Mouse (Mus musculus): ENCODE measurements around the gene Olfr1282. TPM values are rescaled to one million over a fixed set of nuclear protein-coding genes. Genes with fewer than 3 reads are reported as not detected.
"Not testable (repeated sequence)": the region's sequence is repeated elsewhere in the genome, so short reads cannot be mapped to it uniquely, and the experiment has no call there.

Olfr1282 gene
- not detected in 2 replicates for total RNA-seq (2012; rRNA removed)

- no peaks in the 10 kb centered on the region for H3K4me1 ChIP-seq (ENCODE audit: control insufficient read depth in 2 of 2, insufficient read depth in 2 of 2, low read length in 2 of 2, poor library complexity in 1 of 2)
- no peaks in the 10 kb centered on the region for H3K36me3 ChIP-seq (ENCODE audit: control insufficient read depth, insufficient read depth, low read length, poor library complexity, severe bottlenecking)
- H3K9me3 ChIP-seq (ENCODE audit: control insufficient read depth, insufficient read depth, low read depth, low read length) = no peaks in the 10 kb centered on the region
- no peak within 1 kb of the TSS for H3K27ac ChIP-seq (ENCODE audit: insufficient read depth, low read depth, low read length, poor library complexity, severe bottlenecking)
- no peak within 1 kb of the TSS for H3K9ac ChIP-seq (ENCODE audit: insufficient read depth, low read depth, low read length, poor library complexity, severe bottlenecking)
- TF ChIP-seq ZC3H11A (IDR thresholded peaks at IDR 0.05; ENCODE audit: borderline replicate concordance, low read depth, low read length) (no peak), CHD2 (IDR thresholded peaks at IDR 0.05; ENCODE audit: low read depth, low read length) (no peak), MAFK (IDR thresholded peaks at IDR 0.05; ENCODE audit: insufficient read depth, low read depth, low read length) (no peak), ZNF384 (IDR thresholded peaks at IDR 0.05; ENCODE audit: low read depth, low read length) (no peak), HCFC1 (IDR thresholded peaks at IDR 0.05; ENCODE audit: borderline replicate concordance, insufficient read depth, low read length) (no peak)
- in situ Hi-C loops (cut with MboI; ENCODE audit: low sequenced_read_pairs in 2 of 2, unreplicated experiment in 2 of 2) = no loop called here
- DNase-seq (ENCODE audit: low read depth, low spot score) = no peak
- no peak within 1 kb of the TSS for H3K4me3 ChIP-seq (ENCODE audit: insufficient read depth in 1 of 2, low read depth in 1 of 2, low read length in 2 of 2, poor library complexity in 1 of 2, severe bottlenecking in 1 of 2)
These were observed at the start of gene Olfr1282 for GRCm38 (mm10) chr2:111335976-111336375. Olfr1282 (minus strand) TSS chr2:111336076.

- H3K27ac ChIP-seq (ENCODE audit: insufficient read depth, low read depth, low read length, poor library complexity, severe bottlenecking) = no peak within 1 kb of the TSS
- no peak for DNase-seq (ENCODE audit: low read depth, low spot score)
- no peaks in the 10 kb centered on the region for H3K4me1 ChIP-seq (ENCODE audit: control insufficient read depth in 2 of 2, insufficient read depth in 2 of 2, low read length in 2 of 2, poor library complexity in 1 of 2)
- H3K9me3 ChIP-seq (ENCODE audit: control insufficient read depth, insufficient read depth, low read depth, low read length) = no peaks in the 10 kb centered on the region
- H3K4me3 ChIP-seq (ENCODE audit: insufficient read depth in 1 of 2, low read depth in 1 of 2, low read length in 2 of 2, poor library complexity in 1 of 2, severe bottlenecking in 1 of 2) = no peak within 1 kb of the TSS
- in situ Hi-C loops (cut with MboI; ENCODE audit: low sequenced_read_pairs in 2 of 2, unreplicated experiment in 2 of 2) = no loop called here
- H3K9ac ChIP-seq (ENCODE audit: insufficient read depth, low read depth, low read length, poor library complexity, severe bottlenecking) = no peak within 1 kb of the TSS
- no peak for TF ChIP-seq CHD2 (IDR thresholded peaks at IDR 0.05; ENCODE audit: low read depth, low read length)
- no peak for TF ChIP-seq ZC3H11A (IDR thresholded peaks at IDR 0.05; ENCODE audit: borderline replicate concordance, low read depth, low read length)
- no peak for TF ChIP-seq ZNF384 (IDR thresholded peaks at IDR 0.05; ENCODE audit: low read depth, low read length)
- no peak for TF ChIP-seq HCFC1 (IDR thresholded peaks at IDR 0.05; ENCODE audit: borderline replicate concordance, insufficient read depth, low read length)
- no peak for TF ChIP-seq MAFK (IDR thresholded peaks at IDR 0.05; ENCODE audit: insufficient read depth, low read depth, low read length)
- H3K36me3 ChIP-seq (ENCODE audit: control insufficient read depth, insufficient read depth, low read length, poor library complexity, severe bottlenecking) = no peaks in the 10 kb centered on the region
These were observed 39.3 kb upstream of the Olfr1282 start, which contains the start of gene Olfr1284 for GRCm38 (mm10) chr2:111375222-111375621. Olfr1284 (plus strand) TSS chr2:111375522.

GRCm38 (mm10) chr2:111366490-111366889 is 30.6 kb upstream of the Olfr1282 start, which contains the start of gene Olfr1283:
Olfr1283 (plus strand) TSS chr2:111366790.
- no peaks in the 10 kb centered on the region for H3K9me3 ChIP-seq (ENCODE audit: control insufficient read depth, insufficient read depth, low read depth, low read length)
- TF ChIP-seq CHD2 (IDR thresholded peaks at IDR 0.05; ENCODE audit: low read depth, low read length) = no peak
- no peak for TF ChIP-seq HCFC1 (IDR thresholded peaks at IDR 0.05; ENCODE audit: borderline replicate concordance, insufficient read depth, low read length)
- no peak for TF ChIP-seq MAFK (IDR thresholded peaks at IDR 0.05; ENCODE audit: insufficient read depth, low read depth, low read length)
- no peak for TF ChIP-seq ZNF384 (IDR thresholded peaks at IDR 0.05; ENCODE audit: low read depth, low read length)
- no peak for TF ChIP-seq ZC3H11A (IDR thresholded peaks at IDR 0.05; ENCODE audit: borderline replicate concordance, low read depth, low read length)
- no peaks in the 10 kb centered on the region for H3K36me3 ChIP-seq (ENCODE audit: control insufficient read depth, insufficient read depth, low read length, poor library complexity, severe bottlenecking)
- no peak within 1 kb of the TSS for H3K9ac ChIP-seq (ENCODE audit: insufficient read depth, low read depth, low read length, poor library complexity, severe bottlenecking)
- H3K27ac ChIP-seq (ENCODE audit: insufficient read depth, low read depth, low read length, poor library complexity, severe bottlenecking) = no peak within 1 kb of the TSS
- H3K4me3 ChIP-seq (ENCODE audit: insufficient read depth in 1 of 2, low read depth in 1 of 2, low read length in 2 of 2, poor library complexity in 1 of 2, severe bottlenecking in 1 of 2) = no peak within 1 kb of the TSS
- no peak for DNase-seq (ENCODE audit: low read depth, low spot score)
- in situ Hi-C loops (cut with MboI; ENCODE audit: low sequenced_read_pairs in 2 of 2, unreplicated experiment in 2 of 2) = no loop called here
- no peaks in the 10 kb centered on the region for H3K4me1 ChIP-seq (ENCODE audit: control insufficient read depth in 2 of 2, insufficient read depth in 2 of 2, low read length in 2 of 2, poor library complexity in 1 of 2)

- H3K4me3 ChIP-seq (ENCODE audit: insufficient read depth in 1 of 2, low read depth in 1 of 2, low read length in 2 of 2, poor library complexity in 1 of 2, severe bottlenecking in 1 of 2); DNase-seq (ENCODE audit: low read depth, low spot score); H3K4me1 ChIP-seq (ENCODE audit: control insufficient read depth in 2 of 2, insufficient read depth in 2 of 2, low read length in 2 of 2, poor library complexity in 1 of 2); H3K27ac ChIP-seq (ENCODE audit: insufficient read depth, low read depth, low read length, poor library complexity, severe bottlenecking); in situ Hi-C loops (cut with MboI; ENCODE audit: low sequenced_read_pairs in 2 of 2, unreplicated experiment in 2 of 2); H3K9me3 ChIP-seq (ENCODE audit: control insufficient read depth, insufficient read depth, low read depth, low read length); H3K36me3 ChIP-seq (ENCODE audit: control insufficient read depth, insufficient read depth, low read length, poor library complexity, severe bottlenecking); H3K9ac ChIP-seq (ENCODE audit: insufficient read depth, low read depth, low read length, poor library complexity, severe bottlenecking): not testable (repeated sequence)
These were observed 2.2 kb downstream of the Olfr1282 start for GRCm38 (mm10) chr2:111333721-111334120.

GRCm38 (mm10) chr2:111326220-111326619 is 9.7 kb downstream of the Olfr1282 start, which contains the start of gene Olfr1281:
Olfr1281 (plus strand) TSS chr2:111326520.
- Histone ChIP-seq H3K27ac (ENCODE audit: insufficient read depth, low read depth, low read length, poor library complexity, severe bottlenecking) (no peak within 1 kb of the TSS), H3K9ac (ENCODE audit: insufficient read depth, low read depth, low read length, poor library complexity, severe bottlenecking) (no peak within 1 kb of the TSS), H3K4me3 (ENCODE audit: insufficient read depth in 1 of 2, low read depth in 1 of 2, low read length in 2 of 2, poor library complexity in 1 of 2, severe bottlenecking in 1 of 2) (no peak within 1 kb of the TSS), H3K4me1 (ENCODE audit: control insufficient read depth in 2 of 2, insufficient read depth in 2 of 2, low read length in 2 of 2, poor library complexity in 1 of 2) (no peaks in the 10 kb centered on the region), H3K9me3 (ENCODE audit: control insufficient read depth, insufficient read depth, low read depth, low read length) (no peaks in the 10 kb centered on the region), H3K36me3 (ENCODE audit: control insufficient read depth, insufficient read depth, low read length, poor library complexity, severe bottlenecking) (no peaks in the 10 kb centered on the region)
- no peak for TF ChIP-seq MAFK (IDR thresholded peaks at IDR 0.05; ENCODE audit: insufficient read depth, low read depth, low read length)
- in situ Hi-C loops (cut with MboI; ENCODE audit: low sequenced_read_pairs in 2 of 2, unreplicated experiment in 2 of 2) = no loop called here
- no peak for DNase-seq (ENCODE audit: low read depth, low spot score)

All from ES-E14 (cell line).